Mouse (Mus musculus) gastrocnemius, postnatal 36 days (tissue): ENCODE measurements around the gene Nanos1. TPM values are rescaled to one million over a fixed set of nuclear protein-coding genes. Genes with fewer than 3 reads are reported as not detected.

Source experiments
- DNase-seq, 2 experiments: peaks; one replicate each; pipeline ENCODE4 v3.0.0; 2022
- intact Hi-C: fragments of 180-260 bp; cut with DNase I; formaldehyde crosslinking; loops from one replicate; pipeline ENCODE4 v1.15.1; 2025
- long read RNA-seq, 2 experiments: library from polyadenylated mRNA; stranded (forward); transcript quantifications; one replicate each; pipeline ENCODE4 v2.0.0; 2021
- total RNA-seq, 2 experiments: library from RNA; stranded (reverse); gene quantifications; 2 replicates each; pipeline ENCODE4 v1.2.3; 2021

Gene Nanos1
- total RNA-seq = under 1 TPM; 0.05 to 0.10 TPM
- long read RNA-seq, experiment 1 = 0 reads
- long read RNA-seq, experiment 2, partial matches to known transcripts = 0 of 2 reads
- long read RNA-seq, experiment 2, other reads (novel, unspliced or antisense) = 0 of 2 reads

GRCm38 (mm10) chr19:60755438-60756191 lies at the start of gene Nanos1:
TSS of gene Nanos1 (plus strand) at chr19:60755987.
- intact Hi-C loops = no loop called here

GRCm38 (mm10) chr19:60709193-60709900 lies 46.4 kb upstream of the Nanos1 start:
- DNase-seq = no peak
- intact Hi-C loops = no loop called here

More at GRCm38 (mm10) chr19:60755438-60756191, at the start of gene Nanos1:
- DNase-seq = peak; percentile 70 to 78

DNA sequence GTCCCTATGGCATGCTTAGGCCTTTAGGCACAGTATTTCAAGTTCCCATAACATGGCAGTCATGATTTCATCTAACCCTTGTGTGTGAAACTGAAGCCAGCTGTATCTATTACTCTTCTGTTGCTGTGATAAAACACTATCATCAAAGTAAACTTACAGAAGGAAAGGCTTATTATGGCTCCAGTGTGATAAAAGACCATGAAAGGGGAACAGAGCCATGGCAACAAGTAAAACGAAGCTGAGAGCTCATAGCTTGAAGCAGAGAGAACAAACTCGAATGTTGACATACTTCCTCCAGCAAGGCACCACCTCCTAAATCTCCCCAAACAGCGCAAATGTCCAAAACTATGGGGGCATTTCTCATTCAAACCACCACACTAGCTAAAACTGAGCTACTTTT lies 45.6 kb upstream of the Nanos1 start:
- no peak for DNase-seq
- intact Hi-C loops = no loop called here

GRCm38 (mm10) chr19:60712577-60712976 lies 43.2 kb upstream of the Nanos1 start:
- intact Hi-C loops = no loop called here
- no peak for DNase-seq

GRCm38 (mm10) chr19:60716381-60716780 lies 39.4 kb upstream of the Nanos1 start:
- intact Hi-C loops = no loop called here

GRCm38 (mm10) chr19:60730281-60730852 lies 25.4 kb upstream of the Nanos1 start:
- intact Hi-C loops = no loop called here
- DNase-seq = no peak

More at GRCm38 (mm10) chr19:60716381-60716780, 39.4 kb upstream of the Nanos1 start:
- DNase-seq = no peak

GRCm38 (mm10) chr19:60731299-60731698 lies 24.5 kb upstream of the Nanos1 start:
- intact Hi-C loops = no loop called here
- DNase-seq = no peak

DNA sequence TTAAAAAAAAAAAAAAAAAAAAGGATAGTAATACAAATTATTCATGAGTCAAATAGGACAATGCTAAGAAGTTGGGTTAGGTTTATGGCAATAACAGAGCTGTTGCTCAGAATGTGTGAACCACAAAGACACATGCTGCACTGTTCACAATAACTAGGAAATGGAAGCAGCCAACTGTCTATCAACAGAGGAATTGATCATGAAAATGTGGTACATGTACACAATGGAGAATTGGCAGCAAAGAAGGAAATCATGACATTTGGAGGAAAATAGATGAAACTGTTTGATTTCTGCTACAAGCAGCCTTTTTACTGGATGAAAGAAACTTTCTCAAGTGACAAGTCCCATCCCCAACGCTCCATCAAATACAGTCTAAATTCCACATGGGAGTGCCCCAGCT lies 23.8 kb upstream of the Nanos1 start:
- DNase-seq = no peak
- intact Hi-C loops = no loop called here

GRCm38 (mm10) chr19:60740560-60740959 lies 15.2 kb upstream of the Nanos1 start:
- intact Hi-C loops = no loop called here
- no peak for DNase-seq

GRCm38 (mm10) chr19:60743767-60744547 lies 11.8 kb upstream of the Nanos1 start:
- intact Hi-C loops = no loop called here
- no peak for DNase-seq

GRCm38 (mm10) chr19:60747801-60748200 lies 8.0 kb upstream of the Nanos1 start:
- DNase-seq = no peak
- intact Hi-C loops = no loop called here

GRCm38 (mm10) chr19:60756192-60757098 lies 658 bp downstream of the Nanos1 start:
- intact Hi-C loops = no loop called here
- peak in 1 of 2 experiments; percentile 22 for DNase-seq

GRCm38 (mm10) chr19:60757099-60757785 lies 1.5 kb downstream of the Nanos1 start:
- intact Hi-C loops = no loop called here
- no peak for DNase-seq

GRCm38 (mm10) chr19:60758896-60759835 lies 3.4 kb downstream of the Nanos1 start:
- intact Hi-C loops = no loop called here

GRCm38 (mm10) chr19:60773366-60773765 lies 17.6 kb downstream of the Nanos1 start:
- DNase-seq = no peak
- intact Hi-C loops = loop anchor here (2.0 kb wide), 1 partner anchor 55 kb away; no protein-coding TSS in a partner anchor

More at GRCm38 (mm10) chr19:60758896-60759835, 3.4 kb downstream of the Nanos1 start:
- no peak for DNase-seq

DNA sequence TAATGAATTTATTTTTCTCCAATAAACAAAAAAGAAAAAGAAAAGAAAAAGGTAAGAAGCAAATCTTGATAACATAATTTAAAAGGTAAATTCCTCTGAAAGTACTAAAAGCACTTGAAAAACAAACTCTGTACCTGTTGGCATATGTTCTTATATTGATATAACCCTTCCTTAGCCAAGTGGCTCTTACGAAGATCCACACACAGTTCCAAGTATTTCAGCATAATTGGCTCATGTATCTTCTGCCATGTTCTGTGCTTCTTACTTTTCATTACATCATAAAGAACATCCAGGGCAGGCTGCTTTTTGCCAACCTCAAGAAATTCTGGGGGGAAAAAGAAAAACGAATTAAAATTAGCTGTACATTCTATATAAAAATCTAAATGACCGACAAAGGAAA lies 26.2 kb downstream of the Nanos1 start:
- no peak for DNase-seq
- intact Hi-C loops = no loop called here

DNA sequence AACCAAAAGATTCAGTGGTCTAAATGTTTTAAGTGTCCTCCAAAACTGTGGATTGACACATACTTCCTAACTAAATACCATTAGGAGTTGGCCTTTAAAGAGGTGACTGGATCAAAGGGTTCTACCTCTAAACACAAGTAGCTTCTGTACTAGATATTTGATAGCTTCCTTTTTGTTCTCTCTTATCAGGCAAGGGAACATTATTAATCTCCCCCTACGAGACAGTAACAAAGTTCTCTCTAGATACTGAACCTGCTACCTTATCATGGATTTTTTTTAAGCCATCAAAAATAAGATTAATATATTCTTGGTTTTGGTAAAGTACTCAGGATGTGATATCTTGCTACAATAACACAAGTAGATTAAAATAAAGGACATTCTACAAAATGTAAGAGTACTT lies 28.9 kb downstream of the Nanos1 start:
- no peak for DNase-seq
- intact Hi-C loops = no loop called here
